Mouse (Mus musculus) hindbrain, embryonic 13.5 days (tissue): Measurements from ENCODE around the gene Gjb3. TPM values are rescaled to one million over a fixed set of nuclear protein-coding genes. Genes with fewer than 3 reads are reported as not detected.

Source experiments
- ATAC-seq: fragments of 200-750 bp; cut with Nextera tagmentation; 2 replicates; pipeline ENCODE4 v1.8.0; 2017; ENCODE audit warnings: moderate TSS enrichment; ENCODE audit not compliant: low FRiP score
- H3K27ac ChIP-seq: fragments of 300-500 bp; sonication (generic); 2 replicates; pipeline ENCODE4 v1.5.1; 2015; ENCODE audit warnings: inconsistent platforms, mild to moderate bottlenecking, moderate library complexity
- H3K27me3 ChIP-seq: fragments of 300-500 bp; sonication (generic); 2 replicates; pipeline ENCODE4 v1.6.1; 2015; ENCODE audit warnings: mild to moderate bottlenecking, inconsistent platforms
- H3K36me3 ChIP-seq: fragments of 300-500 bp; sonication (generic); 2 replicates; pipeline ENCODE4 v1.6.1; 2015; ENCODE audit warnings: mild to moderate bottlenecking, inconsistent platforms
- H3K4me1 ChIP-seq: fragments of 300-500 bp; sonication (generic); replicated peaks from 2 replicates; pipeline ENCODE4 v1.6.1; 2015; ENCODE audit warnings: inconsistent platforms
- H3K4me2 ChIP-seq: fragments of 300-500 bp; sonication (generic); 2 replicates; pipeline ENCODE4 v1.6.1; 2015; ENCODE audit warnings: inconsistent platforms, mild to moderate bottlenecking, moderate library complexity
- H3K4me3 ChIP-seq: fragments of 300-500 bp; sonication (generic); 2 replicates; pipeline ENCODE4 v1.5.1; 2015; ENCODE audit warnings: mild to moderate bottlenecking, inconsistent platforms
- H3K9ac ChIP-seq: fragments of 300-500 bp; sonication (generic); 2 replicates; pipeline ENCODE4 v1.6.1; 2015; ENCODE audit warnings: mild to moderate bottlenecking, inconsistent platforms
- H3K9me3 ChIP-seq: fragments of 300-500 bp; sonication (generic); 2 replicates; pipeline ENCODE4 v1.6.1; 2016; ENCODE audit warnings: inconsistent platforms
- WGBS: fragments of 180-500 bp; shearing (Covaris S2); methylation state at CpG from one replicate; pipeline ENCODE4 v1.1.7; 2015; 5-methylcytosine and 5-hydroxymethylcytosine counted together
- polyA plus RNA-seq: library from polyadenylated mRNA; unstranded; fragments of >200 nt; fragmentation: Nextera tagmentation; extraction: Ambion mirVana; gene quantifications from 2 replicates; pipeline ENCODE4 v1.2.1, GENCODE M21; 2015

Gjb3 gene
- polyA plus RNA-seq, 1 experiment from 2014 or later, result 0.30 TPM

DNA sequence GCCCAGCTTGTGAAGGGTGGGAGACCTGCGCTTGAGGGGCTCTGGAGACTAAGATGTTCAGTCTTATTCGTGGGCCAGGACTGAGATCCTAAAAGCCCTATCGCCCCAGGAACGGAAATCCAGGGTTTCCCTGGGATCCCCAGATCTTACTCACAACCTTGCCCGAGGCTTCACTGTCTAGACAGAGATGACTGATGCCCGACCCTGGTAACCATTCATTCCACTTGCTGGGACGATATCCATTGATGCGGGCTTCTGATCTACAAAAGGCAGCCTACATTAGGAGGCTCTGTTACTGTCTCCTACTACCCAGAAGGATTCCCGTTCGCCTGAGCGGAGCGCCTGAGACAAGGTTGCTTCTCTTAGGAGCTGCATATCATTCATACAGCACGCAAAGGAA, 527 bp upstream of the Gjb3 start:
- no peaks in the 10 kb centered on the region for H3K36me3 ChIP-seq
- H3K9ac ChIP-seq, result no peak overlapping the region
- 15% methylated on average over 13 of the region's 13 CpGs for WGBS
- no peak overlapping the region for H3K27ac ChIP-seq
- peaks cover 70% of the 10 kb centered on the region for H3K27me3 ChIP-seq
- H3K9me3 ChIP-seq, result no peaks in the 10 kb centered on the region
- H3K4me3 ChIP-seq, result no peak overlapping the region
- peak overlapping the region; percentile 52; the same call in 1 of the 2 replicates for H3K4me2 ChIP-seq
- peaks cover 35% of the 10 kb centered on the region for H3K4me1 ChIP-seq
- no peak for ATAC-seq

DNA sequence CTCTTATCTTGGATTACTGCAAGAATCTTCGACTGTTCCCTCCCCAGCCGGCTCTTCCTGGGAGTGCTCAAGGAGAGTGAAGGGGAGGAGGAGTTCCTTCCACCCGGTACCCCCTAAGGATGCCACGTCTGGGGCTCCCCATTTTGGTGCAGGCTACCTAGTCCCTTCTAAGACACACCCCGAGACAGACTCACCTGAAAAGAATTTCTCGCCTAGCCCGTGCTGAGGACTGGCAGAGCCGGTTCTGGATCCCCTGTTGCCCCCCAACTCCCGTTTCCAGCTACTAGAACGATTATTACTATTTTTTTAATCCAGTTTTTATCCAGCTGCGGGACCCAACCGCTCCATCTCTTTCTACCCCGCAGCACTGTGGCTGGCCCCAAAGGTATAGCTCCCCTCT, 893 bp downstream of the Gjb3 start:
- H3K36me3 ChIP-seq, result no peaks in the 10 kb centered on the region
- peak overlapping the region; percentile 52 for H3K4me2 ChIP-seq
- no peaks in the 10 kb centered on the region for H3K9me3 ChIP-seq
- peaks cover 35% of the 10 kb centered on the region for H3K4me1 ChIP-seq
- no peak overlapping the region for H3K27ac ChIP-seq
- ATAC-seq, result no peak
- H3K27me3 ChIP-seq, result peaks cover 80% of the 10 kb centered on the region
- 5% methylated on average over 13 of the region's 13 CpGs for WGBS
- 0 out of 2 replicates have a peak overlapping the region, but pooled peaks have one; percentile 60 for H3K9ac ChIP-seq
- peak overlapping the region; percentile 27 for H3K4me3 ChIP-seq

DNA sequence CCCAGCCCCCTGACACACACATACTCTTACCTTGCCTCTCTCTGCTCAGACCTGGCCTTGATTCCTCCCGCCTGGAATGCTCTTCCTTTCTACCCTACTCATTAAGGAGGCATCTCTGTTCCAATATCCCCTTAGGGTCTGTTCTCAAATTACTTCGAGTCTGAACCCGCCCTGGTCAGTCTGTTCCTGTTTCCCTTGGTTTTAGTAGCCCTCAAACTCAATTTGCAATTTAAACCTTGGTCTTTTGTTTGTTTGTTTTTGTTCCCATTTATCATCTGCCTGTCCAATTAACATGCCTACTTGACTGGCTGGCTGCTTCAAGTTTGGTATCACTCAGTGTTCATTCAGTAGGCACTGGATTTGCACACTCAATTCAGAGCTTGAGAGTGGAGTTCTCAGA, 1.6 kb downstream of the Gjb3 start:
- peaks cover 32% of the 10 kb centered on the region for H3K4me1 ChIP-seq
- ATAC-seq, result no peak
- H3K36me3 ChIP-seq, result no peaks in the 10 kb centered on the region
- H3K4me2 ChIP-seq, result no peak overlapping the region
- H3K9me3 ChIP-seq, result no peaks in the 10 kb centered on the region
- no peak overlapping the region for H3K27ac ChIP-seq
- WGBS, result 6% methylated on average over 3 of the region's 3 CpGs
- H3K27me3 ChIP-seq, result peaks cover 76% of the 10 kb centered on the region
- H3K4me3 ChIP-seq, result no peak overlapping the region
- H3K9ac ChIP-seq, result no peak overlapping the region

DNA sequence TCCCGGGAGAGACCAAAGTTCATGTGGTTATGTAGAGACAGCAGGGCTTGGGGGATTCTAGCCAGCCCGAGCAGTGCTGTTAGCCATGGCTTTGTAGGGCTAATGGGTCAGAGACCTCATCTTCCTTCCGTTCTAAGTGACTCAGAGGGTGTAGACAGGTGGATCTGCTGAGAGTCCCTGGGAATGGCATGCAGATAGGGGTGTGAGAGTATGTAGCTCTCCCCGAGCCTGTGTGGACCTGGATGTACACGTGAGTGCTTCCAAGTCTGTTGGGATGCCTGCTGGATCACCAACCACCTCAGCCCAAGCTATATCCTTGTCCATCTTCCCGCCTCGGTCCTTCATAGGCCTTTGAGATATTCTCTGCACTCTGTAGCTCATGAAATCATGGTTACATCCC, 2.3 kb downstream of the Gjb3 start:
- Histone ChIP-seq H3K4me3 (no peak overlapping the region), H3K9me3 (no peaks in the 10 kb centered on the region), H3K36me3 (no peaks in the 10 kb centered on the region), H3K9ac (no peak overlapping the region), H3K4me2 (no peak overlapping the region), H3K27me3 (peaks cover 76% of the 10 kb centered on the region), H3K27ac (no peak overlapping the region), H3K4me1 (peaks cover 30% of the 10 kb centered on the region)
- WGBS, result 75% methylated on average over 7 of the region's 7 CpGs
- no peak for ATAC-seq

DNA sequence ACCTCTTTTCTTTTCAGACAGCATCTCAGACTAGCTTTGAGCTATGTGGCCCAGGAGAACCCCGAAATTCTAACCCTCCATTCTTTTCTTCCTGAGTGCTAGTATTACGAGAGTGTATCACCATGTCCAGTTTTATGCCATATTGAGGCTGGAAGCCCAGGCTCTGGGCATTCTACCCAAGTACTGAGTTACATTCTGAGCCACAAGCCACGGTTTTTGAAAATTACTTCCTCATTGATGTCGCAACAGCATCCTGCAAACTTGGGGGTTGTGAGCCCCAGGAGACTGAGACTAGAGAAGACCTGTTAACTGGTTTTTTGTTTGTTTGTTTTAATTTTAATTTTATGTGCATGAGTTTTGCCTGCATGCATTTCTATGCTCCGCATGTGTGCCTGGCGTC, 2.9 kb downstream of the Gjb3 start:
- no peak overlapping the region for H3K4me2 ChIP-seq
- 82% methylated on average over 6 of the region's 6 CpGs for WGBS
- H3K4me1 ChIP-seq, result peaks cover 30% of the 10 kb centered on the region
- H3K27ac ChIP-seq, result no peak overlapping the region
- ATAC-seq, result no peak
- H3K4me3 ChIP-seq, result no peak overlapping the region
- H3K36me3 ChIP-seq, result no peaks in the 10 kb centered on the region
- no peak overlapping the region for H3K9ac ChIP-seq
- H3K27me3 ChIP-seq, result peaks cover 73% of the 10 kb centered on the region
- H3K9me3 ChIP-seq, result no peaks in the 10 kb centered on the region

DNA sequence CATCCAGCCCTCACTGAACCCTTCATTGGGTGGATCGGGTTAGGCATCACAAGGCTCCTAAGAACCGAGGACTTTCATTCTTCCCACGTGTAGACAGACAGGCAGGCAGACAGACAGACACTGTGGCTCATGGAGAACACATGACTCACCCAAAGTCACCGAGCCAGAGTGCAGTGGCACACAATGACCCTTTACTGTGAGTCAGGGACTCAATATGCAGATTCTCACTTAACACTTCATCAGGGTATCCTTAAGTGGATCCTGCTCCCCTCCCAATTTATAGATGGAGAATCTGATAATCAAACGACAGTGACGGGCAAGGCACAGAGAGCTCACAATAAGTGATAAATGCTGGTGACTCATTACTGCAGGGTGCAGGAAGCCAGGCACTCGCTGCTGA, 3.4 kb downstream of the Gjb3 start:
- H3K9ac ChIP-seq, result no peak overlapping the region
- ATAC-seq, result no peak
- H3K4me1 ChIP-seq, result peaks cover 30% of the 10 kb centered on the region
- no peak overlapping the region for H3K4me2 ChIP-seq
- H3K9me3 ChIP-seq, result no peaks in the 10 kb centered on the region
- peaks cover 69% of the 10 kb centered on the region for H3K27me3 ChIP-seq
- no peak overlapping the region for H3K4me3 ChIP-seq
- no peak overlapping the region for H3K27ac ChIP-seq
- WGBS, result 69% methylated on average over 7 of the region's 7 CpGs
- no peaks in the 10 kb centered on the region for H3K36me3 ChIP-seq

DNA sequence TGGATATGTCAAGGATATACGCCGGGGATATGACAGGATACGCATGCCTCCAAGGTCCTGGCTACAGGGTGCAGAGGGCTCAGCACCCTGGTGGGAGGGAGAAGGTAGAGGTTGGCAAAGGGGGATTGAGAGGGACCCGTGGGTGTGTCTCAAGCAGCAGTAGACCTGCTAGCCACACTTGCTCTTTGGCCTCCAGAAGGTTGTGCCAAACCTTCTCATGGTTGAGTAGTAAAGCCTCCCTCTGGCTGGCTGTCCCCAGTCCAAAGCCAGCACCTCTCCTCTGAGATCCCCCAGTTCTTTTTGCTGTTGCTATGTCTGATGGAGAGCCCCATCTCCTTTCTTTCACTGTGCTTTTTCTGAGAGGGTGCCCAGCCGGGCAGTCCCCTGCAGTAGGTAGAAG, 5.4 kb downstream of the Gjb3 start:
- no peak for ATAC-seq
- peaks cover 52% of the 10 kb centered on the region for H3K27me3 ChIP-seq
- WGBS, result 92% methylated on average over 5 of the region's 5 CpGs
- H3K36me3 ChIP-seq, result no peaks in the 10 kb centered on the region
- H3K4me3 ChIP-seq, result no peak overlapping the region
- H3K9me3 ChIP-seq, result no peaks in the 10 kb centered on the region
- H3K27ac ChIP-seq, result no peak overlapping the region
- H3K4me2 ChIP-seq, result no peak overlapping the region
- H3K4me1 ChIP-seq, result peaks cover 13% of the 10 kb centered on the region
- H3K9ac ChIP-seq, result no peak overlapping the region

DNA sequence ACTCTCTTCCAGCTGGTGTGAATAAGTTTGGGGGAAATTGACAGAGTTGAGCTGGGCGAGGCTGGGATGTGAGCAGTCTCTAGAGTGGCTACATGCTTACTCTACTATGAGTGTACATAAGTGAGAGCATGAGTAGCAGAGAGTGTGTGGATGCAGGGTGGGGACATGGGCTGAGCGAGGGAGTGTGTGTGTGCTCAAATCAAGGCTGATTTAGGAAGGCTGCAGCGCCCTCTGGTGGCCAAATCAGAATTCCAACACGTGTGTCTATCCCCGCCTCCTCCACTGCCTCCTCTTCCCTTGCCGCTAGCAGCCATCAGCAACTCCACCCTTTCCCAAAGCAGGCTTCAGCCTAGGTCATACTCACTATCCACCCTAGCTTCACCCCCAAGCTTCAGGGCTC, 5.9 kb downstream of the Gjb3 start:
- peak; percentile 62 for ATAC-seq
- Histone ChIP-seq H3K4me2 (no peak overlapping the region), H3K27ac (no peak overlapping the region), H3K4me3 (no peak overlapping the region), H3K4me1 (peaks cover 8% of the 10 kb centered on the region), H3K36me3 (no peaks in the 10 kb centered on the region), H3K9ac (no peak overlapping the region), H3K9me3 (no peaks in the 10 kb centered on the region), H3K27me3 (peaks cover 46% of the 10 kb centered on the region)
- 11% methylated on average over 6 of the region's 6 CpGs for WGBS

DNA sequence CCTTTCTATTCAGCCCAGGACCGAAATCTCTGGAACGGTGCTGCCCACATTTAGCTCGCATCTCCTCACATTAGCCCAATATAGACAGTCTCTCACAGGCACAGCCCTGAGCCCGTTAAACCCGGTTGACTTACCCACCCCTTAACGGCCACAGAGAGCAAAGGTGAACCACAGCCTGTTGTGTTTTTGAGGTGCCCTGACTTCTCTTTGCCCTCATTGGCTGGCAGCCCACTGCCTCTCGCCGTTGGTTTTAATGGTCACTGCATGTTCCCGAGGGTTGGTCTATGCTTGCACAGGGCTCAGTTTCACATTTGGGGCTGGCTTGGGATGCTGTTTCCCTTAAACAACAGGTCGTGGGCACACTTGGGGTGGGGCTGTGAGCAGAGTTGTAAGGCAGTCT, 6.3 kb downstream of the Gjb3 start:
- WGBS, result 79% methylated on average over 10 of the region's 10 CpGs

DNA sequence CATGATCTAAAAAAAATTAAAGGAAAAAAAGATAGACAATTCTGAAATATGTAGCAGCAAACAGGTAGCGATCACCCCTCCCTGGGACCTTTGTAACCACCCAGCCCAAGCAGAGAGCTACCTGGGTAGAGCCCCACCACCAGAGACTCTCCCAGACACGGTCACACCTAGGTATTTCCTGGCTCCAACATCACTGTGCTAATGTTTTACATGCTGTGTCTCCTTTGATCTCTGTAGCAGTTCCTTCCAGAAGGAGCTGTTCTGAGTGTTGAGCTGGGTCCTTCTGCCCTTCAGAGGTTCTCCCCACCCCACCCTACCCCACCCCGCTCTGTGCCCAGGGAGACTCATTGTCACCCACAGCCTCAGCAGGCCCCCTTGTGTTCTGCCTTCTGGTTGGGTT, 7.0 kb downstream of the Gjb3 start:
- Histone ChIP-seq H3K9me3 (no peaks in the 10 kb centered on the region), H3K9ac (no peak overlapping the region), H3K4me2 (no peak overlapping the region), H3K27me3 (peaks cover 37% of the 10 kb centered on the region), H3K27ac (no peak overlapping the region), H3K36me3 (no peaks in the 10 kb centered on the region), H3K4me3 (no peak overlapping the region), H3K4me1 (no peaks in the 10 kb centered on the region)
- ATAC-seq, result no peak
- WGBS, result 91% methylated on average over 3 of the region's 3 CpGs

More for the DNA sequence above, 6.3 kb downstream of the Gjb3 start:
- no peaks in the 10 kb centered on the region for H3K9me3 ChIP-seq
- ATAC-seq, result no peak
- H3K27me3 ChIP-seq, result peaks cover 42% of the 10 kb centered on the region
- H3K4me1 ChIP-seq, result peaks cover 3% of the 10 kb centered on the region
- no peak overlapping the region for H3K9ac ChIP-seq
- H3K4me3 ChIP-seq, result no peak overlapping the region
- no peak overlapping the region for H3K4me2 ChIP-seq
- no peak overlapping the region for H3K27ac ChIP-seq
- no peaks in the 10 kb centered on the region for H3K36me3 ChIP-seq

DNA sequence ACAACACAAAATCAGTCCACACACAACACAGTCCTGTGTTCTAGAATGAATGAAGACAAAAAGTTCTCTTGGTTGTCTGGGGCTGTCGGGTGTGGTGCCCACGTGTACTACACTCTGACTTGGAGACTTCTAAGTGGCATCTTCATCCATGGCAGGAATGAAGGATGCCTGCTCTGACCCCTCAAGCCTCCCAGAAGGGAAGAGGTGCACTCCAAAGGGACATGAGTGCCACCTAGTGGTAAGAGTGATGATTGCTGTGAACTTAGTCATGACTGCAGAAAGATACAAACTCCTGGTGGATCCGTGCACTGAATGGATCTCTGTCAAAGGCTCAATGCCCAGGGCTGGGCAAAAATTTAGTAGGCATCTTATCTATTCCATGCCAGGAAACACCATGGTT, 11.0 kb downstream of the Gjb3 start:
- 11% methylated on average over 3 of the region's 3 CpGs for WGBS
- ATAC-seq, result 0 out of 2 replicates have a peak, but pooled peaks have one; percentile 28
- Histone ChIP-seq H3K36me3 (no peaks in the 10 kb centered on the region), H3K4me3 (no peak overlapping the region), H3K27me3 (peaks cover 7% of the 10 kb centered on the region), H3K4me2 (no peak overlapping the region), H3K9me3 (no peaks in the 10 kb centered on the region), H3K4me1 (no peaks in the 10 kb centered on the region), H3K27ac (no peak overlapping the region), H3K9ac (no peak overlapping the region)

DNA sequence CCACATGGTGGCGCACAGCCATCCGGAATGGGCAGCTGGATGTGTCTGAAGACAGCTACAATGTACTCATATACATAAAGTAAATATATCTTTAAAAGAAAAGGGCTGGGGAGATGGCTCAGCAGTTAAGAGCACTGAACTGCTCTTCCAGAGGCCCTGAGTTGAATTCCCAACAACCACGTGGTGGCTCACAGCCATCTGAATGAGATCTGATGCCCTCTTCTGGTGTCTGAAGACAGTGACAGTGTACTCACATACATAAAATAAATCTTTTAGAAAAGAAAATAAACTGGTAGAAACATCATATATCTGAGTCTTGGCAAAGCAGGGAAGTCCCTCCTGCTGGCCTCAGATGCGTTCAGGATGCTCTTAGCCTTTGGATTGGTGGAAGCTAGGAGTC, 13.5 kb downstream of the Gjb3 start:
- no peaks in the 10 kb centered on the region for H3K36me3 ChIP-seq
- no peak overlapping the region for H3K27ac ChIP-seq
- peaks cover 18% of the 10 kb centered on the region for H3K4me1 ChIP-seq
- no peaks in the 10 kb centered on the region for H3K9me3 ChIP-seq
- H3K27me3 ChIP-seq, result peaks cover 21% of the 10 kb centered on the region
- no peak overlapping the region for H3K9ac ChIP-seq
- no peak for ATAC-seq
- H3K4me2 ChIP-seq, result no peak overlapping the region
- WGBS, result 61% methylated on average over 4 of the region's 4 CpGs
- H3K4me3 ChIP-seq, result no peak overlapping the region

DNA sequence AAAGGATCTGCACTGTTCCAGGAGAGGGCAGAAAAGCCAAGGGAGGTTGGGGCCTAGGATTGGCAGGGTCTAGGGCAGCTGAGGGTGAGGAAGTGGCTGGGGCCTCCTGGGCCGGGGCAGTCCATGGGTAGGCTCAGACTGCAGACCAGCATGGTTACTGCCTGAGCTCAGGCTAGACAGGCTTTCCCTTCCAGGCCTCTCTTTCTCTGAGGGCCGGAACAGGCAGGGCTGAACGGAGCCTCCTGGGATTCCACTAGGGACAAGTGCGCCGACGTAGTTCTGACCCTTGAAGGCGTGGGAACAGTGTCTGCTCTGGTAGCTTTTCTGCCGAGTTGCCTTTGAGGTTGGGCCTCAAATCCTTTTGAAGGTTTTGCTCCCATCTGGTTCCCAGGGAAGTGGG, 14.9 kb downstream of the Gjb3 start:
- 88% methylated on average over 8 of the region's 8 CpGs for WGBS
- Histone ChIP-seq H3K4me2 (no peak overlapping the region), H3K36me3 (no peaks in the 10 kb centered on the region), H3K9ac (no peak overlapping the region), H3K4me3 (no peak overlapping the region), H3K27me3 (peaks cover 26% of the 10 kb centered on the region), H3K4me1 (peaks cover 24% of the 10 kb centered on the region), H3K27ac (no peak overlapping the region), H3K9me3 (no peaks in the 10 kb centered on the region)
- ATAC-seq, result no peak
